8 mouse cellular contexts compared by ENCODE assay signal in the genomic region with DNA sequence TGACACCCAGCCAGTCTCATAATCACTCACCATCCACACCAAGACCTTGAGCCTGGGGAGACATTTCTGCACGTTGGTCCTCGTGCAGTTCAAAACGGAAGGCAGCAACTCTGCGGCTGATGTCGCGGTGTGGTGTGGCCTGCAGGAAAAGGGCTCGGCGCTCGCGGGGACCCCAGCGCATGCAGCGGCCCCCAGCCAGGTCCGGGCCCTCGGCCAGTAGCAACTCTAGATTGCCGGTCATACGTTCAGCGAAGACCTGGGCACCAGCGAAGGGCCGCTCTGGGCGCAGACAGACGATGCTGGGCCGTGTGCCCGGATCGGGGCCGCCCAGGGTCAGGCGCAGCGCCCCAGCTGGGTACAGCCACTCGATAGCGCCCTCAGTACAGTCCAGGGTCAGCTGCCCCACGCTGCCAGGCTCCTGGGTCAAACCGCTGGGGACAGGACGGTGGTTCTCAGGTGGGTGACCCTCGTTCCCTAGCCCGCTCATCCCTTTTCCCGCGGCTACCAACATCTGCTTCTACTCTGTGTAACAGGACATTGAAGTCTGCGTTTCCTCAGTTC. TPM values are rescaled to one million over a fixed set of nuclear protein-coding genes. Genes with fewer than 3 reads are reported as not detected.
DNase-seq lines count a peak whose midpoint lies in the region; ATAC-seq and TF ChIP-seq lines count a peak whose summit lies in the region.

No protein-coding gene starts in this region.

- peaks cover 4% of the 10 kb centered on the region; the same call in 1 of the 2 replicates for H3K36me3 ChIP-seq in ES-E14 (ENCODE audit: control insufficient read depth, insufficient read depth, low read length, poor library complexity, severe bottlenecking)
- H3K36me3 ChIP-seq in forebrain, embryonic 16.5 days (ENCODE audit: control insufficient read depth, insufficient read depth), result no peaks in the 10 kb centered on the region
- no peaks in the 10 kb centered on the region for H3K36me3 ChIP-seq in hindbrain, postnatal 0 days (ENCODE audit: insufficient read depth, low read length)

- peak; percentile 59 to 79 for DNase-seq in adrenal gland, adult (ENCODE audit: inconsistent age in 2 of 2, low spot score in 1 of 2)
- DNase-seq in adrenal gland, postnatal 4 days (ENCODE audit: low spot score in 2 of 2), result no peak
- DNase-seq in ES-E14 (ENCODE audit: low read depth, low spot score), result no peak
- peak; percentile 34 for DNase-seq in hindbrain, postnatal 0 days (ENCODE audit: low spot score)
- peak; percentile 25 for DNase-seq in lung, postnatal 10 days
- no peak for DNase-seq in c-Kit-positive CD71-positive TER-119-positive erythroid progenitor cells, embryonic 14.5 days (ENCODE audit: low spot score)
- DNase-seq in left cerebral cortex, adult 8-10 months (ENCODE audit: low spot score in 2 of 2), result no peak

- peak overlapping the region; percentile 60 for H3K9ac ChIP-seq in ES-E14 (ENCODE audit: insufficient read depth, low read depth, low read length, poor library complexity, severe bottlenecking)
- peak overlapping the region; percentile 59 for H3K9ac ChIP-seq in forebrain, embryonic 16.5 days (replicated peaks; ENCODE audit: low read depth, low read length)
- H3K9ac ChIP-seq in hindbrain, postnatal 0 days (replicated peaks; ENCODE audit: low read length), result peak overlapping the region; percentile 60

- H3K4me3 ChIP-seq in ES-E14 (ENCODE audit: insufficient read depth in 1 of 2, low read depth in 1 of 2, low read length in 2 of 2, poor library complexity in 1 of 2, severe bottlenecking in 1 of 2), result peak overlapping the region; percentile 68 to 76
- peak overlapping the region; percentile 55 for H3K4me3 ChIP-seq in forebrain, embryonic 16.5 days (replicated peaks; ENCODE audit: low read length)
- peak overlapping the region; percentile 58 for H3K4me3 ChIP-seq in hindbrain, postnatal 0 days (ENCODE audit: low read length)

- H3K9me3 ChIP-seq in ES-E14 (ENCODE audit: control insufficient read depth, insufficient read depth, low read depth, low read length), result no peaks in the 10 kb centered on the region
- H3K9me3 ChIP-seq in forebrain, embryonic 16.5 days (ENCODE audit: control insufficient read depth, low read length), result no peaks in the 10 kb centered on the region
- no peaks in the 10 kb centered on the region for H3K9me3 ChIP-seq in hindbrain, postnatal 0 days (ENCODE audit: low read length)

- no peak for TF ChIP-seq CTCF in hindbrain, postnatal 0 days (IDR thresholded peaks at IDR 0.05; ENCODE audit: low read depth)

- in situ Hi-C loops in ES-E14 (cut with MboI; ENCODE audit: low sequenced_read_pairs in 2 of 2, unreplicated experiment in 2 of 2), result no loop called here

- ATAC-seq in forebrain, embryonic 16.5 days, result no peak
- ATAC-seq in hindbrain, postnatal 0 days, result no peak

- H3K27me3 ChIP-seq in forebrain, embryonic 16.5 days (replicated peaks; ENCODE audit: control insufficient read depth, insufficient read depth, low read length), result no peaks in the 10 kb centered on the region; the same call in 1 of the 2 replicates
- no peaks in the 10 kb centered on the region for H3K27me3 ChIP-seq in hindbrain, postnatal 0 days (ENCODE audit: insufficient read depth, low read length)

- peaks cover 3 to 9% of the 10 kb centered on the region in 2 experiments; a peak in 2 of 4 replicates for H3K4me1 ChIP-seq in ES-E14 (ENCODE audit: control insufficient read depth in 2 of 2, insufficient read depth in 2 of 2, low read length in 2 of 2, poor library complexity in 1 of 2)
- H3K4me1 ChIP-seq in forebrain, embryonic 16.5 days (replicated peaks; ENCODE audit: control insufficient read depth, insufficient read depth, low read length), result peaks cover 39% of the 10 kb centered on the region
- peaks cover 19% of the 10 kb centered on the region; the same call in 1 of the 2 replicates for H3K4me1 ChIP-seq in hindbrain, postnatal 0 days (ENCODE audit: insufficient read depth, low read length)

- under 1% methylated on average over 37 of the region's 37 CpGs for WGBS in forebrain, embryonic 16.5 days
- WGBS in hindbrain, postnatal 0 days, result 3% methylated on average over 37 of the region's 37 CpGs

- H3K27ac ChIP-seq in ES-E14 (ENCODE audit: insufficient read depth, low read depth, low read length, poor library complexity, severe bottlenecking), result no peak overlapping the region
- H3K27ac ChIP-seq in forebrain, embryonic 16.5 days (ENCODE audit: low read length), result no peak overlapping the region
- H3K27ac ChIP-seq in hindbrain, postnatal 0 days, result peak overlapping the region; percentile 79

- peak overlapping the region; percentile 74 for H3K4me2 ChIP-seq in forebrain, embryonic 16.5 days (ENCODE audit: low read length)
- H3K4me2 ChIP-seq in hindbrain, postnatal 0 days (ENCODE audit: low read depth, low read length), result peak overlapping the region; percentile 75

TF ChIP-seq in ES-E14, 5 proteins besides CTCF, POLR2A, EP300 and RAD21:
- TF ChIP-seq ZNF384 (IDR thresholded peaks at IDR 0.05; ENCODE audit: low read depth, low read length), result no peak
- TF ChIP-seq HCFC1 (IDR thresholded peaks at IDR 0.05; ENCODE audit: borderline replicate concordance, insufficient read depth, low read length), result no peak
- no peak for TF ChIP-seq CHD2 (IDR thresholded peaks at IDR 0.05; ENCODE audit: low read depth, low read length)
- TF ChIP-seq MAFK (IDR thresholded peaks at IDR 0.05; ENCODE audit: insufficient read depth, low read depth, low read length), result no peak
- TF ChIP-seq ZC3H11A (IDR thresholded peaks at IDR 0.05; ENCODE audit: borderline replicate concordance, low read depth, low read length), result no peak

RNA-seq across cellular contexts. Expression of a gene that starts 0.6 kb away (rescaled TPM):
- total RNA-seq in adrenal gland, postnatal 4 days (2021), result 10 to 100 TPM; 71.1 to 74.5 TPM
- total RNA-seq in ES-E14 (2012; rRNA removed), result 46.1 and 62.7 TPM in 2 replicates
- polyA plus RNA-seq in forebrain, embryonic 16.5 days (2015; fragmentation: Nextera tagmentation; extraction: Ambion mirVana), result 26.8 and 34.0 TPM in 2 replicates
- total RNA-seq in hindbrain, postnatal 0 days (2014; rRNA removed), result 500 and 557 TPM in 2 replicates
- 102 and 116 TPM in 2 replicates for polyA plus RNA-seq in hindbrain, postnatal 0 days (2015; fragmentation: Nextera tagmentation; extraction: Ambion mirVana)
- total RNA-seq in left cerebral cortex, adult 8-10 months (2022), result 10 to 100 TPM; 83.0 to 89.4 (median 88.3) TPM

RNA-seq across cellular contexts. Expression of a gene that starts 0.8 kb away (rescaled TPM):
- not detected for total RNA-seq in adrenal gland, postnatal 4 days (2021)
- not detected in 2 replicates for total RNA-seq in ES-E14 (2012; rRNA removed)
- 0.60 and 0.71 TPM in 2 replicates for polyA plus RNA-seq in forebrain, embryonic 16.5 days (2015; fragmentation: Nextera tagmentation; extraction: Ambion mirVana)
- 0.31 TPM in 1 of 2 replicates, not detected in the other for total RNA-seq in hindbrain, postnatal 0 days (2014; rRNA removed)
- 2.0 and 3.9 TPM in 2 replicates for polyA plus RNA-seq in hindbrain, postnatal 0 days (2015; fragmentation: Nextera tagmentation; extraction: Ambion mirVana)
- total RNA-seq in left cerebral cortex, adult 8-10 months (2022), result 1 to 10 TPM in 2 of 4 experiments, not detected in 2; 1.8 to 3.3 TPM

RNA-seq across cellular contexts. Expression of a gene that starts 3.6 kb away (rescaled TPM):
- 10 to 100 TPM; 89.1 to 93.5 TPM for total RNA-seq in adrenal gland, postnatal 4 days (2021)
- 32.8 and 60.6 TPM in 2 replicates for total RNA-seq in ES-E14 (2012; rRNA removed)
- polyA plus RNA-seq in forebrain, embryonic 16.5 days (2015; fragmentation: Nextera tagmentation; extraction: Ambion mirVana), result 70.7 and 76.5 TPM in 2 replicates
- 80.6 and 101 TPM in 2 replicates for total RNA-seq in hindbrain, postnatal 0 days (2014; rRNA removed)
- 117 and 121 TPM in 2 replicates for polyA plus RNA-seq in hindbrain, postnatal 0 days (2015; fragmentation: Nextera tagmentation; extraction: Ambion mirVana)
- 10 to 100 TPM; 83.6 to 99.1 (median 88.6) TPM for total RNA-seq in left cerebral cortex, adult 8-10 months (2022)

RNA-seq across cellular contexts. Expression of a gene that starts 9.9 kb away (rescaled TPM):
- total RNA-seq in adrenal gland, postnatal 4 days (2021), result under 1 TPM in 1 of 2 experiments, not detected in 1; 0.22 TPM
- 0.22 and 0.26 TPM in 2 replicates for total RNA-seq in ES-E14 (2012; rRNA removed)
- 0.13 and 0.15 TPM in 2 replicates for polyA plus RNA-seq in forebrain, embryonic 16.5 days (2015; fragmentation: Nextera tagmentation; extraction: Ambion mirVana)
- 0.10 and 0.50 TPM in 2 replicates for total RNA-seq in hindbrain, postnatal 0 days (2014; rRNA removed)
- polyA plus RNA-seq in hindbrain, postnatal 0 days (2015; fragmentation: Nextera tagmentation; extraction: Ambion mirVana), result 1.0 and 1.2 TPM in 2 replicates
- total RNA-seq in left cerebral cortex, adult 8-10 months (2022), result under 1 TPM in 3 of 4 experiments, not detected in 1; 0.37 to 0.84 (median 0.37) TPM

RNA-seq across cellular contexts. Expression of a gene that starts 10.8 kb away (rescaled TPM):
- 10 to 100 TPM; 51.4 to 53.4 TPM for total RNA-seq in adrenal gland, postnatal 4 days (2021)
- total RNA-seq in ES-E14 (2012; rRNA removed), result 14.5 and 29.5 TPM in 2 replicates
- 101 and 135 TPM in 2 replicates for polyA plus RNA-seq in forebrain, embryonic 16.5 days (2015; fragmentation: Nextera tagmentation; extraction: Ambion mirVana)
- total RNA-seq in hindbrain, postnatal 0 days (2014; rRNA removed), result 159 and 171 TPM in 2 replicates
- polyA plus RNA-seq in hindbrain, postnatal 0 days (2015; fragmentation: Nextera tagmentation; extraction: Ambion mirVana), result 219 and 225 TPM in 2 replicates
- 100 to 1,000 TPM; 120 to 140 (median 140) TPM for total RNA-seq in left cerebral cortex, adult 8-10 months (2022)

Comparison
In these comparisons a context has a peak if more than half of its experiments do, and no peak if none do; other contexts are left out.
1. DNase-seq: peak in adrenal gland, adult (2 of 2), hindbrain, postnatal 0 days (single experiment) and lung, postnatal 10 days (single experiment); none in adrenal gland, postnatal 4 days (0 of 2), ES-E14 (single experiment), c-Kit-positive CD71-positive TER-119-positive erythroid progenitor cells, embryonic 14.5 days (single experiment) and left cerebral cortex, adult 8-10 months (0 of 2).
2. Peak in every context shown above with its lines, with median percentiles within 50 percentile points of each other: H3K4me3 ChIP-seq and H3K9ac ChIP-seq.